Comparison of ENCODE assay signal across 1 mouse cellular context in genomic region chr2:130663342-130663741, GRCm38 (mm10).
TF ChIP-seq lines count a peak whose summit lies in the region.

No protein-coding gene starts in this region.

TF ChIP-seq in CH12.LX, 34 proteins besides CTCF, POLR2A, EP300 and RAD21:
- TF ChIP-seq ZNF384 (IDR thresholded peaks at IDR 0.05; ENCODE audit: low read depth, low read length) (no peak), E2F4 (IDR thresholded peaks at IDR 0.05; ENCODE audit: insufficient replicate concordance, low read depth, low read length) (no peak), USF1 (IDR thresholded peaks at IDR 0.05; ENCODE audit: low read depth, low read length) (no peak), JUN (IDR thresholded peaks at IDR 0.05; ENCODE audit: insufficient read depth, low read depth, low read length) (no peak), MYC (IDR thresholded peaks at IDR 0.05; ENCODE audit: low read depth, low read length) (no peak), MXI1 (IDR thresholded peaks at IDR 0.05; ENCODE audit: low read depth, low read length) (no peak), MAZ (IDR thresholded peaks at IDR 0.05; ENCODE audit: low read depth, low read length) (no peak), CHD2 (IDR thresholded peaks at IDR 0.05; ENCODE audit: low read length) (no peak), MAFK (IDR thresholded peaks at IDR 0.05; ENCODE audit: insufficient replicate concordance, low read length) (no peak), BHLHE40 (IDR thresholded peaks at IDR 0.05; ENCODE audit: low read depth, low read length) (no peak), TBP (conservative IDR thresholded peaks at IDR 0.05; ENCODE audit: low read depth, low read length) (no peak), UBTF (IDR thresholded peaks at IDR 0.05; ENCODE audit: low read depth, low read length) (no peak), KAT2A (IDR thresholded peaks at IDR 0.05; ENCODE audit: insufficient replicate concordance, low read length) (no peak), SMC3 (IDR thresholded peaks at IDR 0.05; ENCODE audit: low read depth, low read length) (no peak), SIN3A (IDR thresholded peaks at IDR 0.05; ENCODE audit: low read length) (no peak)
